Mouse (Mus musculus) thymus, postnatal 10 days (tissue): ENCODE data around the gene Elf3.
"Not testable (repeated sequence)": the region's sequence is repeated elsewhere in the genome, so short reads cannot be mapped to it uniquely, and the experiment has no call there.

ENCODE experiments used
- DNase-seq, 2 experiments: peaks; one replicate each; pipeline ENCODE4 v3.0.0; 2021; ENCODE audit warnings: low spot score in 2 of 2

The Elf3 gene

DNA sequence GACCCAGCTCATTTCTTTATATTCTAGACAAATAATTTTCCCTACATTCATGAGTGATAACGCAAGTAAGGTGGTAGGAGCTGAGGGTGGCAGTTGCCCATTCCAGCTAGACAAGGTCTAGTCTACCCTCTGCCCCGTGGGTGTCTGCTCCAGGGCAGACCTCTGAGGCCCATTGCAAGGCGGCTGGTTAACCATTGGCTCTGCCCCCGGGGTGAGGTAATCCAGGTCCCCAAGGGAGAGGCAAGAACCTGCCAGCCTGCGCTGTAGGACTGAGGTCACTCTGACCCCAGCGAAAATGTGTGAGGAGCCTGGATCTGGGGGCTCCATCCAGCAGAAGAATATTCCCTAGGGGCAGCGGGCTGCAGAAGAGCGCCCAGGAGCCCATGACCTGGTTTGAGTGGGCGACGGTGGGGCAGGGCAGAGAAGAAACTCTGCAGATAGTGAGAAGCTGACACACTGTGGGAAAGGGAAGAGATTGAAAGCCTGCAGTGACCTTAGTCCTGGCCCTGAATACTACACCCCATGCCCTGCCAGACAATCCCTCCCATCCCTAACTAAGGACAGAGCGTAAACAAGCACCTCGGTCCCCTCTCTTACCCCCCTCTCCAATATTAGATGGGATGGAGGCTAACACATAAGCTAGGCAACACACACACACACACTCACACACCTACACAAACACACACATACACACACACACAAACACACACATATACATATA, 21.1 kb downstream of the Elf3 start:
- no peak for DNase-seq

DNA sequence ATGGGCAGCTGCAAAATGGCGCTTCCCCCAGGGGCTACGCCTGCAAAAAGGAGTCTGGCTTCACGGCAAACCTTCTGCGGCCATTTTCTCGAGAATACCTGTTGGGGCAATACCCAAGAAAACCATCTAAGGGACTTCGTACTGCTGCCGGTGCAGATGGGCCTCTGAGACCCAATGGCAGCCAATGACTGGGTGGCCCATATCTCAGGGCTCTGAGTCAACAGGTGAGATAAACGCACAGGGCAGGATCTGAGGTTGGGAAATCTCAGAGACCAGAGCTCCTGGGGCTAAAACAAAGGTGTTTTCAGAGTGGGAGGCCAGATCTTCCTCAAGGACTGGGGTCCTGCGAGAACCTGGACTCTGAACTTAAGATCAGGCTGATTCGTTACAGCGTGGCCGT, 23.6 kb downstream of the Elf3 start:
- no peak for DNase-seq

DNA sequence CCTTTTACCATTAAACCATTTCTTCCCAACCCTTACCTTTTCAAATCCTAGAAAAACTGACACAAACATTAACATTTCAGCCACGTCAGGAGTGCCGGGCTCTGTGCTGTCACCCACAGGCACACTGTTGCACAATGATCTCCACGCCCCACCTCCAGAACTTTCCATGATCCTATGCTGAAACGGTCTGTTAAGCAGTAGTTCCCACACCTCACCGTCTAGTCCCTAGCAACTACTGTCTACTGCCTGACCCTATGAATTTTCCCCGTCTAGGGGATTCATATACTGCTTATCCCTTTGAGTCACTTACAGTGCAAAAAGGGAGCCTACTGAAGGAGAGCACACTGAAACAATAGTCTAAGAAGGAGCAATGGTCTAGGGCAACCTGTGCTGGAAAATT, 24.4 kb downstream of the Elf3 start:
- no peak for DNase-seq

DNA sequence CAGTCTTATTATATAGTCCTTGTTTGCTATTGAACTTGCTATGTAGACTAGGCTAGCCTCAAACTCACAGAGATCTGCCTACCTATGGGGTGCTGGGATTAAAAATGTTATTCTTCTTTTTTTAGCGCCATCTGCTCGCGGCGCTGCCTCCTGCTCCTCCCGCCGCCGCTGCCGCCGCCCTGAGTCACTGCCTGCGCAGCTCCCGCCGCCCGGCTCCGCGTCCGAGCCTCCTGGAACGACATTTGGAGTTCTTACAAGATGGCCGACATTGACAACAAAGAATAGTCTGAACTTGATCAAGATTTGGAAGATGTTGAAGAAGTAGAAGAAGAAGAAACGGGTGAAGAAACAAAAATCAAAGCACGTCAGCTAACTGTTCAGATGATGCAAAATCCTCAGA, 26.5 kb downstream of the Elf3 start:
- DNase-seq, result not testable (repeated sequence)

DNA sequence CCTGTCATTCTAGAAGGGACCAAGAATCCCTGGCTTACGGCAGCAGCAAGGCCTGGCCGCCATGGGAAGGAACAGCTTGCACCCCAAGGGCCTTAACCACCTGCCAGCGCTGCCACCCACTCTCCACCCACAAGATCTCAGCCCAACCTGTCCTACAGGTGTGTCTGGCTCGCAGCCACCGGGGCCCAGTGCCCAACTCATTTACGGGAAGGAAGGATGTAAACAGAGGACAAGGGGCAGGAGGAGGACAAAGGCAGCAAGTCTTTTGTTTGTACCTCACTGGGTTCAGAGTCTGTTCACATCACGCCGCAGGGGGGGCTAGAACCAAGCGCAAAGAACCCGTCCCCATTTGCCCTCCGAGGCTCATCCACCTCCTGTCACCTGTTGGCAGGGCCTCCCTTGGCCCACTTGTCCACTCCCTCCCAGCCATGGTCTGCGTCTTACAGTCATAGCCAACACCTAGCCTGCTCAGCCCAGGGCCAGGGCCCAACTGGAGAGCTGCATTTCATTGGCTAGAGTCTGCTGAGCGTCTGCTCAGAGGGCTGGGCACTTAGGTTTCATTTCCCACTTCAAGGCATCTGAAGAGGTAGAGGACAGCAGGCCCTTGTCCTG, 30.9 kb downstream of the Elf3 start:
- DNase-seq, result no peak

DNA sequence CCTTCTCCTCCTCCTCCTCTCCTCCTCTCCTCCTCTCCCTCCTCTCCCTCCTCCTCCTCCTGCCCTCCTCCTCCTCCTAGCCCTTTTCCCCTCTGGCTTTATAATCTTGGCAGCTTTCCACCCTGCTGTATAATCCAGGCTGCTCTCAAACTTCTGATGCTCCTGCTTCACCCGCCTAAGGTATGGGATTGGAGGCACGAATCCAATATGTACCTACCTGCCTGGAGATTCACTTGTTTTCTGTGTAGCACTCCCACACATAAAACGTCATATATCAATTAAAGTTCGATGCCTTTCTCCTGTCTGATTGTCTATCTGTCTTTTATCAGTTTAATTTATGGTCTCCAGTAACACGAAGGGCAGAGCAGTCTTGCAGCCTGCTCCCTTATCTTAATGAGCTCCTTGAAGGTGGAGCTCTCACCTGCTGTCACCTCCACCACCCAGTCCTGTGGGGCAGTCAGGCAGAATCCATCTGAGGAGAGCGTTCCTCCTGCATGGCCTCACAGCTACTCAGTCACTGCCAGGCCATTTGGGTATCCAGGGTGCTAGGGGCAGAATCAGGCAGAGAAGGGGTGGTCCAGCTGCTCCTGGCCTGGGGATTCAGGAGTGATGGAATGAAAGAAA, 33.3 kb downstream of the Elf3 start:
- no peak for DNase-seq

GRCm38 (mm10) chr1:135224147-135224546, 34.2 kb downstream of the Elf3 start:
- DNase-seq, result no peak

- no peak for DNase-seq
These were observed 40.6 kb downstream of the Elf3 start for GRCm38 (mm10) chr1:135217607-135218233.

- no peak for DNase-seq
These were observed 44.4 kb downstream of the Elf3 start for GRCm38 (mm10) chr1:135213772-135214640.

- no peak for DNase-seq
These were observed 47.9 kb downstream of the Elf3 start for GRCm38 (mm10) chr1:135210421-135210820.

DNA sequence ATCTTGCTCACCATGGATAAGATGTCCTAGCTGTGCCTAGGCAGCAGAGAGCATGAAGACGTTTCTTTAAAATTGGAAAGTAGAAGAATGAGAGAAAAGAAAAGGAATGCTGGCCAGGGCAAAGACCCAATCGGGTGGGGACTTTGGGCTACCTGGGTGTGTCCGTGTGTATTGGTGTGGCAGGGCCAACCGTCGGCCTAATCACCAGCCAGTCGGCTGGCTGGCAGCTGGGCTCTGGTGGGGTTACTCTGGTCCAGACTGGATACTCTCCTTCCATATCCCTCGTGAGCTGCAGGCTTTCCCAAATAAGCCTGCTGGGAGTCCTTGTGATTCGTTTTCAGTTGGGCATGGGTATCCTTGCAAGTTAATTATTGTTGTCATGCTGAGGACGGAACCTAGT, 49.7 kb downstream of the Elf3 start:
- no peak for DNase-seq

DNA sequence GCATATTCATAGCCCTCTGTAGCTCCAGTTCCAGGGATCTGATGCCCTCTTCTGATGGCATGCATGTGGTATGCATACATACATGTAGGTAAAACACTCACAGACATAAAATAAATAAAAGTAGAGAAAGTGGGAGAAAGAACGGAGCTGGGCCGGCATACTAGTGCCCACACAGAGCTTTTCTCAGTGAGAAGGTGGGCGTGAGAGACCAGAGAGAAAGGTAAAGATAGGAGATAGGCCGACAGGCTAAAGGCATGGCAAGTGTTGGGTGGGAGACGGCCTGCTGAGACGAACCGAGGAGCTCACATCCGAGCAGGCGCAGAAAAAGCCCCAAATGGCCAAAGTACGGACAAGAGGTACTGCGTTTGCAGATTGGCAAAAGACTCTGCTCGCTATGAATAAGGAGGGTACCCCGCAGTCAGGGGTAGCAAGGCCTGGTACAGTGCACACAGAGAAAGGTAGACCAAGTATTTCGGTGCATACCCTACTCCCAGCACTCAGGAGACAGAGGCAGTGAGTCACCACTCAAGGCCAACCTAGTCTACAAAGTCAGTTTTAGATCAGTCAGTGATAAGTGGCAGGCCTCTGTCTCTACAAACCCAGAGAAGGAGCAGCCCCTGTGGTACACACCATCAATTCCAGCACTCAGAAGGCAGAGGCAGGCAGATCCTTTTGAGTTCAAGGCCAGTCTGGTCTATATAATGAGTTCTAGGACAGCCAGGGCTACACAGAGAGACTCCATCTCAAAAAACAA, 51.6 kb downstream of the Elf3 start:
- DNase-seq, result no peak

DNA sequence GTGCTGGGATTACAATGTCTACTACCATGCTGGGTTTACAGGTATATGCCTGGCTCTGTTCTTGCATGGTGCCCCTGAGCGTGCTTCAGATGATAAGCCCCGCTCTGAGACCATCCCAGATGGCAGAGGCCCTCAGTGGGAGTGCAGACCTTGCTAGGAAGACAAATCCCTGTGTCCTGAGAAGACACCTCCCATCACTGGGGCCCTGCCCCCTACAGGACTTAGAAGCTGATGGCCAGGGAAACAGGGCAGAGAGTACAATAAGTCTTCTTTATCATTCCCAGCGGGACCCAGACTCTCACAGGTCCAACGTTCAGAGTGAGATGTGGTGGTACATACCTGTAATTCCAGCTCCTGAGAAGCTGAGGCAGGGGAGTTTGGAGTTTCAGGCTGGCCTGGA, 53.1 kb downstream of the Elf3 start:
- no peak for DNase-seq

- DNase-seq, result no peak
These were observed 53.9 kb downstream of the Elf3 start for GRCm38 (mm10) chr1:135204196-135205126.
